Mouse (Mus musculus) heart, adult 2 months (tissue): Measurements from ENCODE around the gene Slc22a8. TPM values are rescaled to one million over a fixed set of nuclear protein-coding genes. Genes with fewer than 3 reads are reported as not detected.

Source experiments
- DNase-seq, 2 experiments: peaks; one replicate each; pipeline ENCODE4 v3.0.0; 2021
- H3K27ac ChIP-seq: fragments of 200-600 bp; 2 replicates; pipeline ENCODE4 v1.8.1; 2022
- H3K27me3 ChIP-seq: fragments of 200-500 bp; 2 replicates; pipeline ENCODE4 v1.6.1; 2012; ENCODE audit warnings: mild to moderate bottlenecking, low read length, inconsistent platforms, mixed read lengths; ENCODE audit not compliant: control insufficient read depth, insufficient read depth
- H3K36me3 ChIP-seq: fragments of 200-500 bp; 2 replicates; pipeline ENCODE4 v1.6.1; 2012; ENCODE audit warnings: low read length, inconsistent platforms; ENCODE audit not compliant: control insufficient read depth, insufficient read depth
- H3K4me1 ChIP-seq: fragments of 200-500 bp; 2 replicates; pipeline ENCODE4 v1.6.1; 2011; ENCODE audit warnings: low read length; ENCODE audit not compliant: control insufficient read depth, insufficient read depth
- H3K4me3 ChIP-seq: fragments of 200-600 bp; 2 replicates; pipeline ENCODE4 v1.8.1; 2022
- H3K79me2 ChIP-seq: fragments of 200-500 bp; replicated peaks from 2 replicates; pipeline ENCODE4 v1.6.1; 2012; ENCODE audit warnings: mild to moderate bottlenecking, inconsistent platforms, low read length, moderate library complexity, mixed read lengths; ENCODE audit not compliant: control insufficient read depth, insufficient read depth
- H3K9ac ChIP-seq: fragments of 200-500 bp; 2 replicates; pipeline ENCODE4 v1.6.1; 2012; ENCODE audit warnings: low read depth, mild to moderate bottlenecking, control low read depth, inconsistent platforms, low read length, mixed read lengths
- CTCF ChIP-seq: fragments of 200-600 bp; IDR thresholded peaks from 2 replicates; pipeline ENCODE4 v1.8.1; 2022; ENCODE audit warnings: antibody characterized with exemption, mild to moderate bottlenecking, moderate library complexity
- EP300 ChIP-seq: fragments of 200-500 bp; IDR thresholded peaks from 2 replicates; pipeline ENCODE4 v1.6.1; 2011; ENCODE audit warnings: low read depth, low read length, control low read depth; ENCODE audit not compliant: insufficient read depth
- POLR2A ChIP-seq: fragments of 200-500 bp; IDR thresholded peaks from 2 replicates; pipeline ENCODE4 v1.6.1; 2011; ENCODE audit warnings: mild to moderate bottlenecking, low read depth, low read length, control low read depth; ENCODE audit not compliant: insufficient read depth
- WGBS: fragments of 180-500 bp; shearing (Covaris S2); methylation state at CpG from one replicate; pipeline ENCODE4 v1.1.7; 2018; 5-methylcytosine and 5-hydroxymethylcytosine counted together
- intact Hi-C: fragments of 180-260 bp; cut with DNase I; formaldehyde crosslinking; loops from one replicate; pipeline ENCODE4 v1.15.1; 2025
- long read RNA-seq: library from polyadenylated mRNA; stranded (forward); transcript quantifications from one replicate; pipeline ENCODE4 v2.0.0, GENCODE M21; 2021
- polyA plus RNA-seq: library from polyadenylated mRNA; depleted of rRNA; stranded (reverse); fragments of >200 nt; gene quantifications from 2 replicates; pipeline ENCODE4 v1.2.3, GENCODE M21; 2012; rRNA removed
- total RNA-seq, 2 experiments: library from RNA; stranded (reverse); gene quantifications; 2 replicates each; pipeline ENCODE4 v1.2.3; 2021

Slc22a8 gene
- total RNA-seq, result not detected
- 0.04 and 0.09 TPM in 2 replicates for polyA plus RNA-seq
- long read RNA-seq, result 0 reads

- Histone ChIP-seq H3K36me3 (no peaks in the 10 kb centered on the region), H3K27ac (no peak within 1 kb of the TSS), H3K4me3 (no peak within 1 kb of the TSS), H3K27me3 (no peaks in the 10 kb centered on the region), H3K79me2 (no peaks in the 10 kb centered on the region), H3K4me1 (no peaks in the 10 kb centered on the region), H3K9ac (no peak within 1 kb of the TSS)
- intact Hi-C loops, result no loop called here
- TF ChIP-seq CTCF (no peak), EP300 (no peak), POLR2A (no peak)
- DNase-seq, result no peak
- 48% methylated on average over 8 of the region's 8 CpGs for WGBS
Measured at GRCm38 (mm10) chr19:8590954-8591353, at the start of gene Slc22a8. TSS of gene Slc22a8 (plus strand) at chr19:8591254.

- no peaks in the 10 kb centered on the region for H3K36me3 ChIP-seq
- intact Hi-C loops, result no loop called here
- no peak overlapping the region for H3K9ac ChIP-seq
- DNase-seq, result no peak
- no peaks in the 10 kb centered on the region for H3K79me2 ChIP-seq
- no peaks in the 10 kb centered on the region for H3K4me1 ChIP-seq
- WGBS, result 64% methylated on average over 2 of the region's 2 CpGs
- TF ChIP-seq CTCF, result no peak
- TF ChIP-seq EP300, result no peak
- TF ChIP-seq POLR2A, result no peak
- no peak overlapping the region for H3K27ac ChIP-seq
- no peak overlapping the region for H3K4me3 ChIP-seq
- H3K27me3 ChIP-seq, result no peaks in the 10 kb centered on the region
Measured at GRCm38 (mm10) chr19:8558897-8559296, 32.2 kb upstream of the Slc22a8 start.

GRCm38 (mm10) chr19:8564021-8564420 is 27.0 kb upstream of the Slc22a8 start:
- Histone ChIP-seq H3K4me3 (no peak overlapping the region), H3K27ac (no peak overlapping the region), H3K79me2 (no peaks in the 10 kb centered on the region), H3K4me1 (no peaks in the 10 kb centered on the region), H3K36me3 (no peaks in the 10 kb centered on the region), H3K27me3 (no peaks in the 10 kb centered on the region), H3K9ac (no peak overlapping the region)
- TF ChIP-seq CTCF (no peak), EP300 (no peak), POLR2A (no peak)
- intact Hi-C loops, result no loop called here
- 44% methylated on average over 2 of the region's 2 CpGs for WGBS
- DNase-seq, result no peak

- Histone ChIP-seq H3K36me3 (no peaks in the 10 kb centered on the region), H3K79me2 (no peaks in the 10 kb centered on the region), H3K27me3 (no peaks in the 10 kb centered on the region), H3K4me1 (no peaks in the 10 kb centered on the region), H3K9ac (no peak overlapping the region), H3K4me3 (no peak overlapping the region), H3K27ac (no peak overlapping the region)
- WGBS, result 65% methylated on average over 3 of the region's 3 CpGs
- DNase-seq, result no peak
- TF ChIP-seq CTCF, result no peak
- no peak for TF ChIP-seq EP300
- TF ChIP-seq POLR2A, result no peak
- intact Hi-C loops, result no loop called here
Measured at GRCm38 (mm10) chr19:8564469-8564868, 26.6 kb upstream of the Slc22a8 start.

- DNase-seq, result no peak
- intact Hi-C loops, result no loop called here
- WGBS, result 52% methylated on average over 2 of the region's 2 CpGs
- H3K4me1 ChIP-seq, result no peaks in the 10 kb centered on the region
- H3K4me3 ChIP-seq, result no peak overlapping the region
- H3K79me2 ChIP-seq, result no peaks in the 10 kb centered on the region
- H3K27me3 ChIP-seq, result no peaks in the 10 kb centered on the region
- H3K27ac ChIP-seq, result no peak overlapping the region
- TF ChIP-seq CTCF (no peak), POLR2A (no peak), EP300 (no peak)
- no peak overlapping the region for H3K9ac ChIP-seq
- H3K36me3 ChIP-seq, result no peaks in the 10 kb centered on the region
Measured at GRCm38 (mm10) chr19:8565262-8565661, 25.8 kb upstream of the Slc22a8 start.

GRCm38 (mm10) chr19:8565985-8566384 is 25.1 kb upstream of the Slc22a8 start:
- Histone ChIP-seq H3K4me1 (peaks cover 2% of the 10 kb centered on the region; the same call in 1 of the 2 replicates), H3K27ac (no peak overlapping the region), H3K9ac (no peak overlapping the region), H3K79me2 (no peaks in the 10 kb centered on the region), H3K36me3 (no peaks in the 10 kb centered on the region), H3K27me3 (no peaks in the 10 kb centered on the region), H3K4me3 (no peak overlapping the region)
- 43% methylated on average over 4 of the region's 4 CpGs for WGBS
- DNase-seq, result no peak
- intact Hi-C loops, result no loop called here
- TF ChIP-seq CTCF, result no peak
- TF ChIP-seq EP300, result no peak
- TF ChIP-seq POLR2A, result no peak
